Mouse (Mus musculus) MEL (cell line): Measurements from ENCODE around the gene Ptprk. TPM values are rescaled to one million over a fixed set of nuclear protein-coding genes. Genes with fewer than 3 reads are reported as not detected.

ENCODE experiments used
- DNase-seq: peaks from one replicate; pipeline ENCODE4 v3.0.0; 2011; ENCODE audit warnings: low read depth, low spot score
- H3K27ac ChIP-seq: 2 replicates; pipeline ENCODE4 v1.5.1; 2012; ENCODE audit warnings: low read depth, mild to moderate bottlenecking, control low read depth, low read length, moderate library complexity; ENCODE audit not compliant: control insufficient read depth
- H3K27me3 ChIP-seq, 2 experiments: fragments of 150-350 bp in 1 of 2; sonication (generic) in 1 of 2; 2 replicates each; pipeline ENCODE4 v1.6.1; 2012; ENCODE audit warnings: low read length in 2 of 2, mild to moderate bottlenecking in 2 of 2, improper control_type of control experiment in 1 of 2, moderate library complexity in 1 of 2; ENCODE audit not compliant: insufficient read depth in 2 of 2, control insufficient read depth in 1 of 2
- H3K36me3 ChIP-seq, 2 experiments: 2 replicates each; pipeline ENCODE4 v1.6.1; 2012 to 2014; ENCODE audit warnings: low read length in 2 of 2, improper control_type of control experiment in 1 of 2, inconsistent platforms in 1 of 2, mild to moderate bottlenecking in 1 of 2; ENCODE audit not compliant: insufficient read depth in 2 of 2, control insufficient read depth in 1 of 2
- H3K4me1 ChIP-seq, 2 experiments: fragments of 150-350 bp in 1 of 2; sonication (generic) in 1 of 2; 2 replicates each; pipeline ENCODE4 v1.6.1; 2012; ENCODE audit warnings: low read length in 2 of 2, improper control_type of control experiment in 1 of 2, mild to moderate bottlenecking in 1 of 2; ENCODE audit not compliant: insufficient read depth in 2 of 2, control insufficient read depth in 1 of 2
- H3K4me3 ChIP-seq, 2 experiments: fragments of 150-350 bp in 1 of 2; sonication (generic) in 1 of 2; 2 replicates each; pipeline ENCODE4 v1.5.1; 2012; ENCODE audit warnings: low read depth in 2 of 2, low read length in 2 of 2, mild to moderate bottlenecking in 2 of 2, moderate library complexity in 2 of 2, control low read depth in 1 of 2, improper control_type of control experiment in 1 of 2; ENCODE audit not compliant: control insufficient read depth in 1 of 2, insufficient read depth in 1 of 2
- H3K79me2 ChIP-seq: 2 replicates; pipeline ENCODE4 v1.6.1; 2012; ENCODE audit warnings: mild to moderate bottlenecking, low read length, moderate library complexity; ENCODE audit not compliant: control insufficient read depth, poor library complexity, insufficient read depth
- H3K9ac ChIP-seq: 2 replicates; pipeline ENCODE4 v1.6.1; 2012; ENCODE audit warnings: low read depth, mild to moderate bottlenecking, control low read depth, low read length, moderate library complexity; ENCODE audit not compliant: control insufficient read depth, poor library complexity, severe bottlenecking
- H3K9me3 ChIP-seq: fragments of 150-350 bp; sonication (generic); replicated peaks from 2 replicates; pipeline ENCODE4 v1.6.1; 2012; ENCODE audit warnings: mild to moderate bottlenecking, low read length, improper control_type of control experiment, moderate library complexity; ENCODE audit not compliant: insufficient read depth
- BHLHE40 ChIP-seq: IDR thresholded peaks from 2 replicates; pipeline ENCODE4 v1.6.1; 2012; ENCODE audit warnings: low read depth, mild to moderate bottlenecking, inconsistent platforms, low read length, improper control_type of control experiment, borderline replicate concordance
- CHD1 ChIP-seq: IDR thresholded peaks from 2 replicates; pipeline ENCODE4 v1.6.1; 2012; ENCODE audit warnings: low read depth, mild to moderate bottlenecking, inconsistent platforms, low read length, improper control_type of control experiment
- CHD2 ChIP-seq: IDR thresholded peaks from 2 replicates; pipeline ENCODE4 v1.6.1; 2011; ENCODE audit warnings: low read length, improper control_type of control experiment
- E2F4 ChIP-seq: IDR thresholded peaks from 2 replicates; pipeline ENCODE4 v1.6.1; 2011; ENCODE audit warnings: low read depth, low read length, improper control_type of control experiment, borderline replicate concordance
- ELF1 ChIP-seq: IDR thresholded peaks from 2 replicates; pipeline ENCODE4 v1.6.1; 2014; ENCODE audit warnings: low read depth, mild to moderate bottlenecking, inconsistent platforms, low read length, improper control_type of control experiment, moderate library complexity
- EP300 ChIP-seq, 2 experiments: IDR thresholded peaks; 2 replicates each; pipeline ENCODE4 v1.6.1; 2011; ENCODE audit warnings: improper control_type of control experiment in 2 of 2, low read length in 2 of 2, low read depth in 1 of 2, mild to moderate bottlenecking in 1 of 2
- ETS1 ChIP-seq: IDR thresholded peaks from 2 replicates; pipeline ENCODE4 v1.6.1; 2012; ENCODE audit warnings: low read depth, mild to moderate bottlenecking, inconsistent platforms, low read length, improper control_type of control experiment, moderate library complexity
- GATA1 ChIP-seq: IDR thresholded peaks from 2 replicates; pipeline ENCODE4 v1.6.1; 2011; ENCODE audit warnings: low read depth, low read length, improper control_type of control experiment
- HCFC1 ChIP-seq: IDR thresholded peaks from 2 replicates; pipeline ENCODE4 v1.6.1; 2012; ENCODE audit warnings: low read depth, mild to moderate bottlenecking, inconsistent platforms, low read length, improper control_type of control experiment, moderate library complexity
- MAX ChIP-seq: IDR thresholded peaks from 2 replicates; pipeline ENCODE4 v1.6.1; 2011; ENCODE audit warnings: low read length, improper control_type of control experiment
- MAZ ChIP-seq: IDR thresholded peaks from 2 replicates; pipeline ENCODE4 v1.6.1; 2012; ENCODE audit warnings: low read depth, mild to moderate bottlenecking, inconsistent platforms, low read length, improper control_type of control experiment
- MEF2A ChIP-seq: IDR thresholded peaks from 2 replicates; pipeline ENCODE4 v1.6.1; 2014; ENCODE audit warnings: low read depth, mild to moderate bottlenecking, inconsistent platforms, low read length, improper control_type of control experiment; ENCODE audit not compliant: poor library complexity, insufficient replicate concordance, severe bottlenecking; ENCODE audit errors: extremely low read depth
- MXI1 ChIP-seq: IDR thresholded peaks from 2 replicates; pipeline ENCODE4 v1.6.1; 2011; ENCODE audit warnings: mild to moderate bottlenecking, low read depth, low read length, improper control_type of control experiment
- MYC ChIP-seq: IDR thresholded peaks from 2 replicates; pipeline ENCODE4 v1.6.1; 2011; ENCODE audit warnings: low read depth, mild to moderate bottlenecking, low read length, improper control_type of control experiment, moderate library complexity
- NELFE ChIP-seq: IDR thresholded peaks from 2 replicates; pipeline ENCODE4 v1.6.1; 2011; ENCODE audit warnings: low read depth, low read length, improper control_type of control experiment
- POLR2AphosphoS2 ChIP-seq: IDR thresholded peaks from 2 replicates; pipeline ENCODE4 v1.6.1; 2011; ENCODE audit warnings: low read length, improper control_type of control experiment
- POLR2AphosphoS5 ChIP-seq: IDR thresholded peaks from 2 replicates; pipeline ENCODE4 v1.6.1; 2012; ENCODE audit warnings: low read depth, borderline replicate concordance, mild to moderate bottlenecking, inconsistent platforms, low read length, moderate library complexity, mixed read lengths
- SIN3A ChIP-seq: IDR thresholded peaks from 2 replicates; pipeline ENCODE4 v1.6.1; 2012; ENCODE audit warnings: low read length, improper control_type of control experiment, inconsistent platforms
- SMC3 ChIP-seq: IDR thresholded peaks from 2 replicates; pipeline ENCODE4 v1.6.1; 2011; ENCODE audit warnings: low read depth, low read length, improper control_type of control experiment
- TAL1 ChIP-seq: IDR thresholded peaks from 2 replicates; pipeline ENCODE4 v1.6.1; 2012; ENCODE audit warnings: mild to moderate bottlenecking, inconsistent platforms, low read length, moderate library complexity, mixed read lengths
- UBTF ChIP-seq: IDR thresholded peaks from 2 replicates; pipeline ENCODE4 v1.6.1; 2012; ENCODE audit warnings: low read depth, mild to moderate bottlenecking, inconsistent platforms, low read length, improper control_type of control experiment, moderate library complexity, borderline replicate concordance; ENCODE audit not compliant: insufficient read depth
- USF1 ChIP-seq: IDR thresholded peaks from 2 replicates; pipeline ENCODE4 v1.6.1; 2014; ENCODE audit warnings: low read depth, mild to moderate bottlenecking, inconsistent platforms, low read length, improper control_type of control experiment, moderate library complexity
- USF2 ChIP-seq, 2 experiments: IDR thresholded peaks; 2 replicates each; pipeline ENCODE4 v1.6.1; 2011 to 2012; ENCODE audit warnings: improper control_type of control experiment in 2 of 2, low read length in 2 of 2, borderline replicate concordance in 1 of 2, inconsistent platforms in 1 of 2, low read depth in 1 of 2, mild to moderate bottlenecking in 1 of 2; ENCODE audit not compliant: insufficient read depth in 1 of 2
- ZC3H11A ChIP-seq: IDR thresholded peaks from 2 replicates; pipeline ENCODE4 v1.6.1; 2012; ENCODE audit warnings: low read depth, mild to moderate bottlenecking, inconsistent platforms, low read length, improper control_type of control experiment
- ZKSCAN1 ChIP-seq: IDR thresholded peaks from 2 replicates; pipeline ENCODE4 v1.6.1; 2012; ENCODE audit warnings: low read depth, mild to moderate bottlenecking, inconsistent platforms, low read length, improper control_type of control experiment, moderate library complexity
- ZMIZ1 ChIP-seq: IDR thresholded peaks from 2 replicates; pipeline ENCODE4 v1.6.1; 2012; ENCODE audit warnings: low read depth, mild to moderate bottlenecking, inconsistent platforms, low read length, improper control_type of control experiment, moderate library complexity
- ZNF384 ChIP-seq: IDR thresholded peaks from 2 replicates; pipeline ENCODE4 v1.6.1; 2012; ENCODE audit warnings: low read depth, mild to moderate bottlenecking, inconsistent platforms, low read length, improper control_type of control experiment
- polyA plus RNA-seq, 2 experiments: library from polyadenylated mRNA; stranded (reverse) in 1 of 2; unstranded in 1 of 2; fragments of >175 nt in 1 of 2; fragments of >200 nt in 1 of 2; gene quantifications; 2 replicates each; pipeline versions ENCODE4 v1.2.1 to v1.2.4; 2012; ENCODE audit warnings: low replicate concordance in 2 of 2, low read depth in 1 of 2; ENCODE audit not compliant: insufficient read length in 2 of 2, insufficient read depth in 1 of 2, missing spikeins in 1 of 2
- total RNA-seq: library from RNA; depleted of rRNA; stranded (reverse); fragments of 300-350 nt; gene quantifications from 2 replicates; pipeline ENCODE4 v1.2.3, GENCODE M21; 2012

The Ptprk gene
- total and polyA plus RNA-seq, 3 experiments: under 0.01 TPM; not detected in 2

GRCm38 (mm10) chr10:28395610-28396519, 321.2 kb downstream of the Ptprk start:
- H3K4me1 ChIP-seq: no peaks in the 10 kb centered on the region
- no peak overlapping the region for H3K4me3 ChIP-seq
- TF ChIP-seq USF1 (no peak), E2F4 (no peak), ZNF384 (no peak), ZMIZ1 (no peak), CHD1 (no peak), GATA1 (no peak), POLR2AphosphoS2 (no peak), MYC (no peak), POLR2AphosphoS5 (no peak), ETS1 (no peak), USF2 (IDR thresholded peaks at IDR 0.05; ENCODE audit: borderline replicate concordance in 1 of 2, insufficient read depth in 1 of 2, low read depth in 1 of 2, low read length in 2 of 2) (no peak), NELFE (no peak), MAX (no peak), BHLHE40 (no peak), TAL1 (no peak), HCFC1 (no peak), MAZ (no peak), SIN3A (no peak), ZKSCAN1 (no peak), MXI1 (no peak)
- TF ChIP-seq, all 39 proteins: peak for 0
- no peaks in the 10 kb centered on the region for H3K9me3 ChIP-seq
- H3K79me2 ChIP-seq: no peaks in the 10 kb centered on the region
- H3K27ac ChIP-seq: no peak overlapping the region
- DNase-seq: no peak
- H3K9ac ChIP-seq: no peak overlapping the region
- H3K27me3 ChIP-seq: no peaks in the 10 kb centered on the region
- no peaks in the 10 kb centered on the region for H3K36me3 ChIP-seq

DNA sequence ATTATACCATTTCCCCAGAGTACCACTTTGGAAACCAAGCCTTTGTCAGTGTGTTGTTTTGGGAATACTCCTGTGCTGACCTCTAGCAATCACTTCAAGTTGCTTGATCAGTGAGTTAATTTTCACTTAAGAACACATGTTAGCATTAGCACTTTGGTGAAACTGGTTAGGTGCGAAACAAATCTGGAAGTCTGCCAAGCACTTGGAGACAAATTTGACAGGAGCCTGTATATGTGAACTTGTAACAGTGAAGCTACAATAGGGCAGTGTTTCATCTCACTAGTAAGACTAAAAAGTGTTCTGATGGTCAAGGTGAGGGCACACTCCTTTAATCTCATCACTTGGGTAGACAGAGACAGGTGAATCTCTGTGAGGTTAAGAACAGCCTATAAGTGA, 321.9 kb downstream of the Ptprk start:
- no peaks in the 10 kb centered on the region for H3K27me3 ChIP-seq
- H3K9ac ChIP-seq: no peak overlapping the region
- H3K4me3 ChIP-seq: no peak overlapping the region
- TF ChIP-seq UBTF (no peak), ELF1 (no peak), SMC3 (no peak), MEF2A (no peak), USF1 (no peak), CHD2 (no peak), BHLHE40 (no peak), USF2 (IDR thresholded peaks at IDR 0.05; ENCODE audit: borderline replicate concordance in 1 of 2, insufficient read depth in 1 of 2, low read depth in 1 of 2, low read length in 2 of 2) (no peak), MAX (no peak), ZC3H11A (no peak), EP300 (IDR thresholded peaks at IDR 0.05; ENCODE audit: low read depth in 1 of 2, low read length in 2 of 2) (no peak)
- TF ChIP-seq, all 39 proteins: peak for 0
- Histone ChIP-seq H3K4me1 (no peaks in the 10 kb centered on the region), H3K36me3 (no peaks in the 10 kb centered on the region), H3K9me3 (no peaks in the 10 kb centered on the region), H3K79me2 (no peaks in the 10 kb centered on the region), H3K27ac (no peak overlapping the region)
- DNase-seq: no peak
